Mouse (Mus musculus) heart, embryonic 13.5 days (tissue): ENCODE measurements around the gene Rab3il1. TPM values are rescaled to one million over a fixed set of nuclear protein-coding genes. Genes with fewer than 3 reads are reported as not detected.

ENCODE experiments used
- ATAC-seq: fragments of 200-750 bp; cut with Nextera tagmentation; 2 replicates; pipeline ENCODE4 v1.8.0; 2017; ENCODE audit warnings: moderate TSS enrichment; ENCODE audit not compliant: insufficient number of reproducible peaks, low FRiP score, low TSS enrichment; ENCODE audit errors: extremely low read depth
- H3K27ac ChIP-seq: fragments of 300-500 bp; sonication (generic); replicated peaks from 2 replicates; pipeline ENCODE4 v1.5.1; 2015; ENCODE audit warnings: moderate library complexity, mild to moderate bottlenecking, inconsistent platforms
- H3K27me3 ChIP-seq: fragments of 300-500 bp; sonication (generic); replicated peaks from 2 replicates; pipeline ENCODE4 v1.6.1; 2015; ENCODE audit warnings: mild to moderate bottlenecking, inconsistent platforms
- H3K36me3 ChIP-seq: fragments of 300-500 bp; sonication (generic); 2 replicates; pipeline ENCODE4 v1.6.1; 2015; ENCODE audit warnings: mild to moderate bottlenecking, inconsistent platforms
- H3K4me1 ChIP-seq: fragments of 300-500 bp; sonication (generic); 2 replicates; pipeline ENCODE4 v1.6.1; 2015; ENCODE audit warnings: inconsistent platforms
- H3K4me2 ChIP-seq: fragments of 300-500 bp; sonication (generic); 2 replicates; pipeline ENCODE4 v1.6.1; 2015; ENCODE audit warnings: inconsistent platforms, mild to moderate bottlenecking, moderate library complexity
- H3K4me3 ChIP-seq: fragments of 300-500 bp; sonication (generic); 2 replicates; pipeline ENCODE4 v1.5.1; 2015; ENCODE audit warnings: moderate library complexity, mild to moderate bottlenecking, inconsistent platforms
- H3K9ac ChIP-seq: fragments of 300-500 bp; sonication (generic); 2 replicates; pipeline ENCODE4 v1.6.1; 2015; ENCODE audit warnings: inconsistent platforms, mild to moderate bottlenecking, moderate library complexity
- H3K9me3 ChIP-seq: fragments of 300-500 bp; sonication (generic); 2 replicates; pipeline ENCODE4 v1.6.1; 2016; ENCODE audit warnings: inconsistent platforms
- WGBS: fragments of 180-500 bp; shearing (Covaris S2); methylation state at CpG from one replicate; pipeline ENCODE4 v1.1.7; 2015; ENCODE audit warnings: mixed read lengths; 5-methylcytosine and 5-hydroxymethylcytosine counted together
- polyA plus RNA-seq: library from polyadenylated mRNA; unstranded; fragments of >200 nt; fragmentation: Nextera tagmentation; extraction: Ambion mirVana; gene quantifications from 2 replicates; pipeline ENCODE4 v1.2.1, GENCODE M21; 2015

Gene Rab3il1
- polyA plus RNA-seq, 1 experiment from 2014 or later: 32.5 TPM

GRCm38 (mm10) chr19:9997204-9998062 is 4.0 kb upstream of the Rab3il1 start:
- H3K4me1 ChIP-seq: peaks cover 14% of the 10 kb centered on the region
- no peak overlapping the region for H3K4me2 ChIP-seq
- ATAC-seq: no peak
- 65% methylated on average over 12 of the region's 12 CpGs for WGBS
- H3K36me3 ChIP-seq: no peaks in the 10 kb centered on the region
- H3K9me3 ChIP-seq: no peaks in the 10 kb centered on the region
- H3K27me3 ChIP-seq: no peaks in the 10 kb centered on the region; the same call in none of the 2 replicates
- H3K27ac ChIP-seq: no peak overlapping the region
- no peak overlapping the region for H3K9ac ChIP-seq
- H3K4me3 ChIP-seq: no peak overlapping the region

GRCm38 (mm10) chr19:9998063-9998416 is 3.4 kb upstream of the Rab3il1 start:
- no peak overlapping the region for H3K4me3 ChIP-seq
- H3K9me3 ChIP-seq: no peaks in the 10 kb centered on the region
- no peaks in the 10 kb centered on the region; the same call in 1 of the 2 replicates for H3K27me3 ChIP-seq
- no peak overlapping the region for H3K9ac ChIP-seq
- no peak overlapping the region for H3K4me2 ChIP-seq
- H3K36me3 ChIP-seq: no peaks in the 10 kb centered on the region
- H3K27ac ChIP-seq: no peak overlapping the region
- 64% methylated on average over 2 of the region's 2 CpGs for WGBS
- peaks cover 8% of the 10 kb centered on the region for H3K4me1 ChIP-seq
- ATAC-seq: no peak

- Histone ChIP-seq H3K27me3 (no peaks in the 10 kb centered on the region; the same call in 1 of the 2 replicates), H3K27ac (no peak overlapping the region), H3K9ac (no peak overlapping the region), H3K4me1 (peaks cover 4% of the 10 kb centered on the region), H3K4me3 (no peak overlapping the region), H3K4me2 (no peak overlapping the region), H3K36me3 (no peaks in the 10 kb centered on the region), H3K9me3 (no peaks in the 10 kb centered on the region)
- WGBS: 56% methylated on average over 13 of the region's 13 CpGs
- ATAC-seq: no peak
These were observed 2.6 kb upstream of the Rab3il1 start for GRCm38 (mm10) chr19:9998736-9999486.

GRCm38 (mm10) chr19:10000330-10000729 is 1.1 kb upstream of the Rab3il1 start:
- Histone ChIP-seq H3K4me3 (no peak overlapping the region), H3K27me3 (no peaks in the 10 kb centered on the region; the same call in 1 of the 2 replicates), H3K36me3 (no peaks in the 10 kb centered on the region), H3K9ac (no peak overlapping the region), H3K27ac (no peak overlapping the region), H3K4me1 (peaks cover 4% of the 10 kb centered on the region), H3K9me3 (no peaks in the 10 kb centered on the region), H3K4me2 (no peak overlapping the region)
- 17% methylated on average over 3 of the region's 3 CpGs for WGBS
- ATAC-seq: no peak

GRCm38 (mm10) chr19:10003696-10004095 is 2.2 kb downstream of the Rab3il1 start:
- WGBS: 92% methylated on average over 1 of the region's 1 CpGs
- Histone ChIP-seq H3K4me1 (no peaks in the 10 kb centered on the region; the same call in 1 of the 2 replicates), H3K27me3 (no peaks in the 10 kb centered on the region), H3K9me3 (no peaks in the 10 kb centered on the region), H3K9ac (no peak overlapping the region), H3K36me3 (no peaks in the 10 kb centered on the region), H3K4me3 (no peak overlapping the region), H3K27ac (no peak overlapping the region), H3K4me2 (no peak overlapping the region)
- no peak for ATAC-seq

- Histone ChIP-seq H3K9ac (no peak overlapping the region), H3K4me1 (peaks cover 49% of the 10 kb centered on the region), H3K27ac (no peak overlapping the region), H3K36me3 (no peaks in the 10 kb centered on the region), H3K27me3 (no peaks in the 10 kb centered on the region), H3K4me2 (no peak overlapping the region), H3K4me3 (no peak overlapping the region), H3K9me3 (no peaks in the 10 kb centered on the region)
- ATAC-seq: no peak
- 81% methylated on average over 1 of the region's 1 CpGs for WGBS
These were observed 9.9 kb downstream of the Rab3il1 start for GRCm38 (mm10) chr19:10011408-10011807.

GRCm38 (mm10) chr19:10012827-10013278 is 11.4 kb downstream of the Rab3il1 start:
- Histone ChIP-seq H3K27ac (peak overlapping the region; percentile 96), H3K36me3 (no peaks in the 10 kb centered on the region), H3K4me3 (no peak overlapping the region), H3K9me3 (no peaks in the 10 kb centered on the region), H3K27me3 (no peaks in the 10 kb centered on the region), H3K4me2 (peak overlapping the region; percentile 90), H3K9ac (peak overlapping the region; percentile 54), H3K4me1 (peaks cover 59% of the 10 kb centered on the region)
- ATAC-seq: no peak
- 12% methylated on average over 6 of the region's 6 CpGs for WGBS

- Histone ChIP-seq H3K9ac (peak overlapping the region; percentile 54), H3K4me2 (peak overlapping the region; percentile 90), H3K36me3 (no peaks in the 10 kb centered on the region), H3K4me1 (peaks cover 61% of the 10 kb centered on the region), H3K27ac (peak overlapping the region; percentile 96), H3K4me3 (no peak overlapping the region), H3K27me3 (no peaks in the 10 kb centered on the region), H3K9me3 (no peaks in the 10 kb centered on the region)
- 16% methylated on average over 3 of the region's 3 CpGs for WGBS
- no peak for ATAC-seq
These were observed 11.9 kb downstream of the Rab3il1 start for GRCm38 (mm10) chr19:10013348-10013747.

GRCm38 (mm10) chr19:10013913-10014312 is 12.4 kb downstream of the Rab3il1 start:
- Histone ChIP-seq H3K27me3 (no peaks in the 10 kb centered on the region), H3K27ac (peak overlapping the region; percentile 96), H3K9me3 (no peaks in the 10 kb centered on the region), H3K36me3 (no peaks in the 10 kb centered on the region), H3K4me1 (peaks cover 66% of the 10 kb centered on the region), H3K9ac (peak overlapping the region; percentile 54; the same call in 1 of the 2 replicates), H3K4me3 (no peak overlapping the region), H3K4me2 (peak overlapping the region; percentile 90)
- WGBS: 11% methylated on average over 5 of the region's 5 CpGs
- no peak for ATAC-seq

- peaks cover 75% of the 10 kb centered on the region for H3K4me1 ChIP-seq
- peak overlapping the region; percentile 90 for H3K4me2 ChIP-seq
- peak overlapping the region; percentile 96 for H3K27ac ChIP-seq
- no peaks in the 10 kb centered on the region for H3K27me3 ChIP-seq
- 41% methylated on average over 13 of the region's 13 CpGs for WGBS
- no peaks in the 10 kb centered on the region for H3K9me3 ChIP-seq
- H3K36me3 ChIP-seq: no peaks in the 10 kb centered on the region
- H3K9ac ChIP-seq: peak overlapping the region; percentile 67
- ATAC-seq: no peak; the same call in 1 of the 2 replicates
- peak overlapping the region; percentile 72 for H3K4me3 ChIP-seq
These were observed 13.4 kb downstream of the Rab3il1 start for GRCm38 (mm10) chr19:10014824-10015223.

GRCm38 (mm10) chr19:10015442-10015841 is 14.0 kb downstream of the Rab3il1 start:
- H3K4me3 ChIP-seq: peak overlapping the region; percentile 72
- 39% methylated on average over 4 of the region's 4 CpGs for WGBS
- peak overlapping the region; percentile 96 for H3K27ac ChIP-seq
- peaks cover 79% of the 10 kb centered on the region for H3K4me1 ChIP-seq
- ATAC-seq: no peak
- no peaks in the 10 kb centered on the region for H3K36me3 ChIP-seq
- H3K27me3 ChIP-seq: no peaks in the 10 kb centered on the region
- H3K9ac ChIP-seq: peak overlapping the region; percentile 67
- H3K9me3 ChIP-seq: no peaks in the 10 kb centered on the region
- peak overlapping the region; percentile 90 for H3K4me2 ChIP-seq
